16 mouse cellular contexts compared by ENCODE assay signal in genomic region chr11:107466611-107467391, GRCm38 (mm10). TPM values are rescaled to one million over a fixed set of nuclear protein-coding genes. Genes with fewer than 3 reads are reported as not detected.
DNase-seq lines count a peak whose midpoint lies in the region; ATAC-seq and TF ChIP-seq lines count a peak whose summit lies in the region.
"Had no signal": no experiment of that assay in that cellular context is flagged by ENCODE, and none has a peak within 500 bp of the region (broad histone marks: within the 10 kb centered on the region; RNA-seq: fewer than 3 reads in every experiment).

No protein-coding gene starts in this region.

- no peak for ATAC-seq in cerebellum, adult (ENCODE audit: insufficient number of reproducible peaks, low FRiP score, low TSS enrichment)
- ATAC-seq: Patski had no signal

- no peaks in the 10 kb centered on the region for H3K36me3 ChIP-seq in liver, adult 2 months (ENCODE audit: control insufficient read depth, insufficient read depth, low read length)
- H3K36me3 ChIP-seq in small intestine, adult 2 months (ENCODE audit: control insufficient read depth, insufficient read depth, low read length): no peaks in the 10 kb centered on the region
- H3K36me3 ChIP-seq: lung, embryonic 15.5 days had no signal

- H3K79me2 ChIP-seq in liver, adult 2 months (ENCODE audit: control insufficient read depth, insufficient read depth, low read length): peaks cover 34% of the 10 kb centered on the region

- intact Hi-C loops in heart, postnatal 25 days (cut with DNase I): loop anchor here (2.0 to 5.0 kb wide), 2 partner anchors 86 to 130 kb away; no protein-coding TSS in a partner anchor

- peaks cover 28% of the 10 kb centered on the region for H3K4me1 ChIP-seq in liver, adult 2 months (ENCODE audit: control insufficient read depth, insufficient read depth, low read length)
- H3K4me1 ChIP-seq in small intestine, adult 2 months (ENCODE audit: control insufficient read depth, insufficient read depth, insufficient read length, low read length): peaks cover 3% of the 10 kb centered on the region; the same call in 1 of the 2 replicates

- TF ChIP-seq CTCF in liver, adult 2 months (IDR thresholded peaks at IDR 0.05; ENCODE audit: low read depth, low read length): no peak
- TF ChIP-seq CTCF in small intestine, adult 2 months (IDR thresholded peaks at IDR 0.05; ENCODE audit: extremely low read depth, insufficient read length, insufficient replicate concordance, low read depth, low read length): no peak

- DNase-seq in liver, adult 2 months (ENCODE audit: extremely low read depth, low read depth, low spot score): peak; percentile 84
- DNase-seq in liver: no peak
- DNase-seq in kidney, adult 18-20 months: peak; percentile 48
- DNase-seq in kidney, postnatal 25 days: peak; percentile 39 to 59
- DNase-seq in thymus, postnatal 25 days: no peak
- DNase-seq in heart, postnatal 25 days (ENCODE audit: low spot score): no peak
- DNase-seq: cerebellum, adult 9-11 months; heart, postnatal 4 days; layer of hippocampus, adult 9-11 months; thymus, adult 18-20 months had no signal

- 17% methylated on average over 6 of the region's 6 CpGs for WGBS in liver, adult 2 months
- WGBS in small intestine, adult 2 months: 60% methylated on average over 6 of the region's 6 CpGs

- no peaks in the 10 kb centered on the region for H3K27me3 ChIP-seq in liver, adult 2 months (ENCODE audit: control insufficient read depth, insufficient read depth, low read length)
- H3K27me3 ChIP-seq in small intestine, adult 2 months (ENCODE audit: control insufficient read depth, insufficient read depth, low read length): no peaks in the 10 kb centered on the region
- H3K27me3 ChIP-seq: lung, embryonic 15.5 days; Patski had no signal

- H3K9ac ChIP-seq in liver, adult 2 months (ENCODE audit: low read depth, low read length): peak overlapping the region; percentile 46
- H3K9ac ChIP-seq: lung, embryonic 15.5 days had no signal

- peak overlapping the region; percentile 85 for H3K27ac ChIP-seq in liver, adult 2 months (replicated peaks; ENCODE audit: insufficient read depth, low read depth, low read length)
- 0 out of 2 replicates have a peak overlapping the region, but pooled peaks have one; percentile 3 for H3K27ac ChIP-seq in small intestine, adult 2 months (ENCODE audit: insufficient read depth, low read depth, low read length)
- H3K27ac ChIP-seq: forebrain, embryonic 10.5 days; lung, embryonic 15.5 days had no signal

- peak overlapping the region; percentile 12; the same call in 1 of the 2 replicates for H3K4me3 ChIP-seq in liver, adult 2 months (ENCODE audit: insufficient read depth, low read depth, low read length)
- H3K4me3 ChIP-seq in small intestine, adult 2 months (ENCODE audit: low read depth, low read length): no peak overlapping the region
- H3K4me3 ChIP-seq: forebrain, embryonic 10.5 days; lung, embryonic 15.5 days; myocyte had no signal

- no peak for TF ChIP-seq POLR2A in liver, adult 2 months (IDR thresholded peaks at IDR 0.05; ENCODE audit: extremely low read depth, insufficient read depth, low read length)
- TF ChIP-seq POLR2A in small intestine, adult 2 months (IDR thresholded peaks at IDR 0.05; ENCODE audit: low read depth, low read length): no peak

RNA-seq across cellular contexts. Expression of gene Pitpnc1, which starts 3.7 kb away (rescaled TPM):
- 9.4 and 10.5 TPM in 2 replicates for total RNA-seq in liver, adult 2 months (2014; rRNA removed)
- polyA plus RNA-seq in liver, adult 2 months (2012; rRNA removed): 3.5 and 4.1 TPM in 2 replicates
- polyA plus RNA-seq in small intestine, adult 2 months (2012; rRNA removed): 0.84 and 1.5 TPM in 2 replicates
- 10 to 100 TPM; 65.1 to 72.6 TPM for total RNA-seq in heart, postnatal 25 days (2021)

RNA-seq across cellular contexts. Expression of gene Psmd12, which starts 12.5 kb away (rescaled TPM):
- 53.5 and 54.7 TPM in 2 replicates for total RNA-seq in liver, adult 2 months (2014; rRNA removed)
- polyA plus RNA-seq in liver, adult 2 months (2012; rRNA removed): 14.5 and 15.9 TPM in 2 replicates
- polyA plus RNA-seq in small intestine, adult 2 months (2012; rRNA removed): 2.7 and 3.6 TPM in 2 replicates
- 10 to 100 TPM; 84.7 to 87.4 TPM for total RNA-seq in heart, postnatal 25 days (2021)

Comparison
In these comparisons a context has a peak if more than half of its experiments do, and no peak if none do; other contexts are left out.
1. DNase-seq: peak in liver, adult 2 months (single experiment), kidney, adult 18-20 months (single experiment) and kidney, postnatal 25 days (2 of 2); none in liver (single experiment), thymus, postnatal 25 days (single experiment) and heart, postnatal 25 days (single experiment).